Mouse (Mus musculus): ENCODE results near the gene Mafg. TPM values are rescaled to one million over a fixed set of nuclear protein-coding genes. Genes with fewer than 3 reads are reported as not detected.

Mafg gene
- polyA plus RNA-seq, 1 experiment from 2014 or later = 36.4 TPM

DNA sequence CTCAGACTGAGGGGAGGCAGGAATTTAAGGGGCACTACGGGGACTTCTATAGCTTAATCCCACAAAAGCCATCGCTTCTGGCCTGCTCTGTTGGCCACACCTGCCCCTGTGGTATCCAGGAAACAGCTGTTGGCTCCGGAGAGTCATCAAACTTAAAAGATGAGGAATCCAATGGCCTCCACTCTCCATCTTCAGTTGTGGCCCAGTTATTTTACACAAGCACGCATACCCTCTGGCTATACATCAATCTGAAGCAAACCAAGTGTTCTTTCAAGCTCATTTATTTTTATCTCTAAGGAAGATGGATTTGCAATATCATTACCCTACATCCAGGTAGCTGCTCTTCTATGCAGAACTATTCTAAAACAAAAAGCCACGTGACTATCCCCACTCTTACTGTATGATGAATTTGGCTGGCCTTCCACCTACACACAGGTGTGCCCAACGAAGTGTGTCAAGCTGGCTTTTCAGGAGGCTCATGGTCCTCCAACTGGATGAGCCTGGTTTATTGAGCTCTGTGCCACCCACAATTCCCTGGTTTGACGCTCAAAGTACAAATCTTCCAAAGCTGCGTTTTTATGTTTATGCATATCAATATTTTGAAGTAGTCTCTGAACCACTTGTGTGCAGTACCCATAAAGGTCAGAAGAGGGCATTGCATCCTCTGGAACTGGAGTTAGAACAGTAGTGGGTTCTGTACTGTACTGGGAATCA, 51.0 kb downstream of the Mafg start:
- H3K27ac ChIP-seq (replicated peaks) = peak overlapping the region; percentile 95
- peaks cover 52% of the 10 kb centered on the region for H3K36me3 ChIP-seq
- no peak for ATAC-seq (ENCODE audit: insufficient number of reproducible peaks, low FRiP score, low TSS enrichment, low read depth)
- no peaks in the 10 kb centered on the region for H3K27me3 ChIP-seq
- peak overlapping the region; percentile 88 for H3K4me2 ChIP-seq (replicated peaks)
- H3K9me3 ChIP-seq (replicated peaks) = no peaks in the 10 kb centered on the region
- H3K4me1 ChIP-seq = peaks cover 29% of the 10 kb centered on the region
- peak overlapping the region; percentile 84 for H3K4me3 ChIP-seq (replicated peaks)
- WGBS = 71% methylated on average over 8 of the region's 8 CpGs
- H3K9ac ChIP-seq = no peak overlapping the region; the same call in 1 of the 2 replicates

DNA sequence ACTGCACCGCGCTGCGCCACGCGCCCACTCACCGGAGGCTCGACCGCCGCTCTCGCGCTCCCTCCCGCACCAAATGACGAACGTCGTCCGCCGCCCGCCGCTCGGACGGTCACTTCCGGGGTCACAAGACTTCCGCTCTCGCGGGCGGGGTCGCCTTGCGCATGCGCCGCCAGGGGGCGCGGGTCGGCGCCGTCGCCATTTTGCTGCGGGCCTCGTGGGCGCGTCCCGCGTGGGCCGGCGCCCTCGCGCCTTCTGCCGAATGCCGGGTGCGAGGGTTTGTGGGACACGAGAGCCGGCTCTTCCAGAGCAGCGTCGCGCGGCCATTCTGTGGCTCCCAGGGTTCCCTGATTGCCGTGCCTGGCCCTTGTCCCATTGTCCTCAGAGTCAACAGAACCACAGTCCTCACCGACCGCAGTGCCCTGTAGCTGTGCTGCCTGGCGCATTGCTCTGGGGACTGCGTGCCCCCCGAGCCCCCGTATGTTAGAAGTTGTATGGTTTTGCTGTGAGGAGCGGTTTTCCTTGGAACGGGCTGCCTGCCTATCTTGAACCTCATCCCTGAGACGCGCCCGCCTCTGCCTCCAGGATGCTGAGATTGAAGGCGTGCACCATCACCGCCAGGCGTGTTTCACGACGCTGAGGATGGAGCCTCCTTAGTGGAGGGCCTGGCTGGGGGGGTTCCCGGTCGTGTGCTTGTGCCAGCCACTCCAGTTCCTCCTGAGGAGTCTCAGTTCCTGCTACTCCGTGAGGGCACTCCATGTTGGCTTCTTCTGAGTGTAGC, 51.7 kb downstream of the Mafg start, which contains the start of gene Arhgdia:
Gene Arhgdia, minus strand, starts transcription at position 135 of the 778 bp plus-strand sequence.
- Histone ChIP-seq H3K27me3 (no peaks in the 10 kb centered on the region), H3K4me1 (peaks cover 29% of the 10 kb centered on the region), H3K9me3 (replicated peaks) (no peaks in the 10 kb centered on the region), H3K4me2 (replicated peaks) (peak within 1 kb of the TSS; percentile 88), H3K4me3 (replicated peaks) (peak within 1 kb of the TSS; percentile 84), H3K9ac (peak within 1 kb of the TSS; percentile 75), H3K36me3 (peaks cover 53% of the 10 kb centered on the region), H3K27ac (replicated peaks) (peak within 1 kb of the TSS; percentile 95)
- WGBS = 5% methylated on average over 75 of the region's 75 CpGs
- ATAC-seq (ENCODE audit: insufficient number of reproducible peaks, low FRiP score, low TSS enrichment, low read depth) = peak; percentile 56

DNA sequence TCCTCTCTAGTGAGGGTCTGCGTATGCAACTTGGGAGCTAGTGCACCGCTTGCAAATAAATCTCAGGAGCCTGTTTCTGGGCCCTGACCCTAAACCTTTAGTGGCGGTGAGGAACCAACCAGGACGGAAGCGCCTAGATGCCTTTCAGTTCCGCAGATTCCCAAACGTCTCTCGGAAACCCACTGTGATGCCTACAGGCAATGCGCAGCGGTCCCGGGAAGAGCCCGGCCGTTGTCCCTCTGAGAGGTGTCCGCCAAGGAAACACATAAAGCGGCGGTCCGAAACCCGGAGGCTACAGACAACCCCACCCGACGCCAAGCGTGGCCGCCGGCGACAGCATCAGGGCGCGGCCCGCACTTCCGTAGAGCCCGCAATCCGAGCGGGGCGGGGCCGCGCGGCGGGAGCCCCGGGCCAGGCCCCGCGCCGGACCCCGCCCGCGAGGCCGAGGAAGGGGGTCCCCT, 52.5 kb downstream of the Mafg start:
- WGBS = under 1% methylated on average over 44 of the region's 44 CpGs
- H3K9ac ChIP-seq = peak overlapping the region; percentile 75
- peak overlapping the region; percentile 84 for H3K4me3 ChIP-seq (replicated peaks)
- no peaks in the 10 kb centered on the region for H3K27me3 ChIP-seq
- no peaks in the 10 kb centered on the region for H3K9me3 ChIP-seq (replicated peaks)
- ATAC-seq (ENCODE audit: insufficient number of reproducible peaks, low FRiP score, low TSS enrichment, low read depth) = peak; percentile 36; the same call in 1 of the 2 replicates
- peak overlapping the region; percentile 88 for H3K4me2 ChIP-seq (replicated peaks)
- H3K4me1 ChIP-seq = peaks cover 29% of the 10 kb centered on the region
- H3K36me3 ChIP-seq = peaks cover 46% of the 10 kb centered on the region
- peak overlapping the region; percentile 95 for H3K27ac ChIP-seq (replicated peaks)

DNA sequence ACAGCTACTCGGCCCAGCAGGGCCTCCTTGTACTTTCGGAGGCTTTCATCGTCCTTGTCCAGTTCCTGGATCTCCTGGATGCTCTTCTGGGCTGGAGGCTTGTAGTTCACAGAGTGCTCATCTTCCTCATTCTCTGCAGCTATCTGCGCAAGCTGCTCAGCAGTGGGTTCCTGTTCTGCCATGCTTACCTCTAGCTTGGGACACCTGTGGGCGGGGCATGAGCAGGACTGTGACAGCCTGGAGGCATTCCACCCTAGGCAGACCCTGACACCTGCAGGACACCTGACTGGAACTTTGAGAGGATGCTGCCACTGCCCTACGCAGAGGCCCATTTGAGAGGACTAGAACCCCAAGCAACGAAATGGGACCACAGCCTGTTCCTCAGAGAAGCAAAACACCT, 53.2 kb downstream of the Mafg start:
- Histone ChIP-seq H3K4me2 (replicated peaks) (peak overlapping the region; percentile 88), H3K9me3 (replicated peaks) (no peaks in the 10 kb centered on the region), H3K27me3 (no peaks in the 10 kb centered on the region), H3K4me3 (replicated peaks) (peak overlapping the region; percentile 84), H3K36me3 (peaks cover 38% of the 10 kb centered on the region), H3K27ac (replicated peaks) (peak overlapping the region; percentile 95), H3K9ac (peak overlapping the region; percentile 75), H3K4me1 (peaks cover 29% of the 10 kb centered on the region)
- no peak for ATAC-seq (ENCODE audit: insufficient number of reproducible peaks, low FRiP score, low TSS enrichment, low read depth)
- 51% methylated on average over 7 of the region's 7 CpGs for WGBS

DNA sequence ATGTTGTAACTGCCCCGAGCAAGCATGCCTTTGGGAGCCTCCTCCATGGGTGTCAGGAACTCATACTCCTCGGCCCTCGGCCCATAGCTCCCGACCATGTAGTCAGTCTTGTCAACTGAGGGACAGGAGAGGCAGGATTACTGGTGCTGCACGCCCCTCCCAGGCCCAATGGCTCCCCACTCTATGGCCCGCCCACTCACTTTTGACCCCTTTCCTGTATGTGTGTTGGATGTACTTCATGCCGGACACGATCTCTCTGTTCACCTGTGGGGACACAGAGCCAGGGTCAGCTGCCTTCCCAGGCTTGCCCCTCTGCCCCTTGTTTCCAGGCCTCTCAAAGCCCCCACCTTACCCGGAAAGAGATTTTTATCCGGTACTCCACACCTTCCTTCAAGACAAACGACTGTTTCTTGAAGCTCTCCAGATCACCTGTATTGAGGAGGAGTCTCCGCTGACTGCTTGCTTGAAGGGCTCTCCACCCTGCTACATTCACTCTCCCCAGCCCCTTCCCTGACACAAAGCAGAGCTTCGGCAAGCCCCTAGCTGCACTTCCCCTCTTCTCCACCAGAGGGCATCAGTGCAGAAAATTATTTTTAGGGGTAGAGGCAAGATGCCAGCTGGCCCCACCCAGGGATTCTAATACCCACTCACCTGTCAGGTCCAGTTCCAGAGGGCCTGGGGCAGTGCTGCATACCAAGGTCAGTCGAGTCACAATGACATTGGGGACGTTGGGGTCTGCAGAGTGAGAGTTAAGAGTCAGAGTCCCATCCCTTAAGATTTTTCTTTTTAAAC, 53.9 kb downstream of the Mafg start:
- Histone ChIP-seq H3K4me3 (replicated peaks) (peak overlapping the region; percentile 84), H3K9ac (0 out of 2 replicates have a peak overlapping the region, but pooled peaks have one; percentile 75), H3K27ac (replicated peaks) (peak overlapping the region; percentile 95), H3K36me3 (peaks cover 34% of the 10 kb centered on the region), H3K27me3 (no peaks in the 10 kb centered on the region), H3K4me2 (replicated peaks) (peak overlapping the region; percentile 88), H3K9me3 (replicated peaks) (no peaks in the 10 kb centered on the region), H3K4me1 (peaks cover 32% of the 10 kb centered on the region)
- WGBS = 53% methylated on average over 15 of the region's 15 CpGs
- ATAC-seq (ENCODE audit: insufficient number of reproducible peaks, low FRiP score, low TSS enrichment, low read depth) = no peak

DNA sequence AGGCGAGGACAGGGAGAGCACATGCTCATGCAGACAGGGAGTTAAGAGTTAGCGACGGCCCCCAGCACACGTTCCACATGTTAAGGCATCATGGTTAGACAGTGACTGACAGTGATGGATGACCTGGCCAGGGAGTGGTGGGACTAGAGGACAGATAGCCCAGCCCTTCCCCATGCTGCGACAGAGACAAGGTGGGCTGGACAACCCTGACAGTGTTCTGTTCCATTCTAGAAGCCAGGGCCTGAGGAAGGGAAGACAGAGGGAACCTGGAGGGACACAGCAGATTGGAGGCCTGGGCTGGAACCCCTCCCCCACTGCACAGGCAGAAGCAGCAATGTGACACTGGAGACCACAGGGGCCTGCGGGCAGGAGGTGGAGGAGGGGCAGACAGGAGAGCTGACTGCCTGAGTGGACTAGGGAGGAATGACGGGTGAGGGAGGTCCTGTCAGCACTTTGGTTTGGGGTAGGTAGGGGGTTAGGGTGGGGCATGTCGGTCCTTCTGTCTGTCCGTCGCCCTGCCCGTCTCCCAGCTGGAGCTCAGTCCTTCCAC, 54.6 kb downstream of the Mafg start:
- H3K4me2 ChIP-seq (replicated peaks) = no peak overlapping the region
- H3K4me1 ChIP-seq = peaks cover 37% of the 10 kb centered on the region
- no peak for ATAC-seq (ENCODE audit: insufficient number of reproducible peaks, low FRiP score, low TSS enrichment, low read depth)
- H3K9ac ChIP-seq = no peak overlapping the region
- H3K36me3 ChIP-seq = peaks cover 31% of the 10 kb centered on the region
- no peaks in the 10 kb centered on the region for H3K27me3 ChIP-seq
- H3K9me3 ChIP-seq (replicated peaks) = no peaks in the 10 kb centered on the region
- no peak overlapping the region for H3K4me3 ChIP-seq (replicated peaks)
- 70% methylated on average over 11 of the region's 11 CpGs for whole genome bisulfite sequencing
- H3K27ac ChIP-seq (replicated peaks) = no peak overlapping the region

DNA sequence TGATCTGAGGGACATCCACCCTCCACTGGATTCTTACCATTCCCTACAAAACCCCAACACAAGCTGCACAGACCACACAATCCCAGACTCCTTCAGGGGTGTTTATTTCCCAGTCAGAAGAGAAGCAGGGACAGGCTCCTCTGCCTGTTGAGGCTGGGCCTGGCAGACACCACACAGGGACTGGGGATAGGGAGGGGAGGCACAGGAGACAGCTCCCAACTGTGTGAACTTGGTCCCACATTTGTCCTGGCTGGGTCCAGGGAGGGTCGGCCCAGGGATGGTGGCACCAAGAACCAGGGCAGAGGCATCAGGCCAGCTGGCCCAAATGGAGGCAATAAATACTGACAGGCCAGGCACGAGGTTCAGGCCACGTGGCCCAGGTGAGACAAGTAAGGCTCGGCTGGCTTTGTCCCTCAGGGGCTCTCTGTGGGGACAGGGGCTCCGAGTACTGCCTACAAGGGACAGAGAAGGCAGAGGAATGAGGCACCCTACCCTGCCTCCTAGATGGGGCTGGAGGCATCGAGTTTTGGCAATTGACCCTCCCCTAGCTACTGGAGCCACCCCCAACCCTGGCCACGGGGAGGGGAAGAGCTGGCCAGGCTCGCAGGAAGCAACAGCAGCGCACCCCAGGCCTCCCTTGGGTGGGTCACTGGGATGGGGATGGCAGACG, 55.2 kb downstream of the Mafg start:
- H3K4me2 ChIP-seq (replicated peaks) = no peak overlapping the region
- H3K9ac ChIP-seq = no peak overlapping the region
- no peaks in the 10 kb centered on the region for H3K9me3 ChIP-seq (replicated peaks)
- no peak overlapping the region for H3K27ac ChIP-seq (replicated peaks)
- no peaks in the 10 kb centered on the region for H3K27me3 ChIP-seq
- H3K36me3 ChIP-seq = peaks cover 30% of the 10 kb centered on the region
- peaks cover 37% of the 10 kb centered on the region for H3K4me1 ChIP-seq
- 79% methylated on average over 10 of the region's 10 CpGs for WGBS
- ATAC-seq (ENCODE audit: insufficient number of reproducible peaks, low FRiP score, low TSS enrichment, low read depth) = no peak
- H3K4me3 ChIP-seq (replicated peaks) = no peak overlapping the region

DNA sequence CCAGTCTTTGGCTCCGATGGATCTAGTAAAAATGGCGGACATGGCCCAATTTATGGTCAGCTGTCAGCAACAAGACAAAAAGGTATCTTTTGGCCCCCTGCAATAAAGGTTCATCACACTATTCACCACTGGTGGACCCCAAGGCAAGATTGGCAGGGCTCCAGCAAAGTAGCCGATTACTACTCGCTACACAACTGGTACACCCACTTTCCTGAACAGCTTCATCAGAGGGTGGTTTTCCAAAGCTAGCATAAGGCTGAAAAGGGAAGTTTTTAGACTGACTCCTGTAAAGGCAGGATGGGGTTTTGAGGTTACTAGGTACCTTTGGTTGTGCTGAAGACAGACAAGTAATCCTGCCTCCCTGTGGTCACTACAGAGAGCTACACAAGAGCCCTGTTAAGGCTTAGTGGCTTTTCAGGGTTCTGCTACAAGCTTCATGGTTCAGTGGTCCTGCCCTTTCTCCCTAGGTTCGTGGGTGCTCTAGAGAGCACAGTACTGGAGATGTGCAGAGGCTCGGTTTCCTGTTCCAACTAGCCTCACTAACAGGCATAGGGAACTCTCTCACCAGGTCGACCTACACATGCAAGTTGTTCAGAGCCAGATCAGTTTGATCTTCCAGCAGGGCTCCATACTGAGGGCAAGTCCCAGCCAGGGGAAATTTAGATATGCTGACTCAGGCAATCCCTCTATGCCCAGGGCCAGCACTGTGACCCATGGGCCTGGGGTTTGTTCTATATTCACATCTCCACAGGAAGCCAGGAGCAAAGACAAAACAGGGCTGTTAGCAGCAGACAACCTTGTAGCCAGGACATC, 56.0 kb downstream of the Mafg start:
- ATAC-seq (ENCODE audit: insufficient number of reproducible peaks, low FRiP score, low TSS enrichment, low read depth) = no peak
- H3K9me3 ChIP-seq (replicated peaks) = no peaks in the 10 kb centered on the region
- H3K4me3 ChIP-seq (replicated peaks) = no peak overlapping the region
- peaks cover 37% of the 10 kb centered on the region for H3K4me1 ChIP-seq
- no peak overlapping the region for H3K9ac ChIP-seq
- no peaks in the 10 kb centered on the region for H3K27me3 ChIP-seq
- no peak overlapping the region for H3K27ac ChIP-seq (replicated peaks)
- WGBS = 83% methylated on average over 7 of the region's 7 CpGs
- H3K4me2 ChIP-seq (replicated peaks) = no peak overlapping the region
- H3K36me3 ChIP-seq = peaks cover 30% of the 10 kb centered on the region

DNA sequence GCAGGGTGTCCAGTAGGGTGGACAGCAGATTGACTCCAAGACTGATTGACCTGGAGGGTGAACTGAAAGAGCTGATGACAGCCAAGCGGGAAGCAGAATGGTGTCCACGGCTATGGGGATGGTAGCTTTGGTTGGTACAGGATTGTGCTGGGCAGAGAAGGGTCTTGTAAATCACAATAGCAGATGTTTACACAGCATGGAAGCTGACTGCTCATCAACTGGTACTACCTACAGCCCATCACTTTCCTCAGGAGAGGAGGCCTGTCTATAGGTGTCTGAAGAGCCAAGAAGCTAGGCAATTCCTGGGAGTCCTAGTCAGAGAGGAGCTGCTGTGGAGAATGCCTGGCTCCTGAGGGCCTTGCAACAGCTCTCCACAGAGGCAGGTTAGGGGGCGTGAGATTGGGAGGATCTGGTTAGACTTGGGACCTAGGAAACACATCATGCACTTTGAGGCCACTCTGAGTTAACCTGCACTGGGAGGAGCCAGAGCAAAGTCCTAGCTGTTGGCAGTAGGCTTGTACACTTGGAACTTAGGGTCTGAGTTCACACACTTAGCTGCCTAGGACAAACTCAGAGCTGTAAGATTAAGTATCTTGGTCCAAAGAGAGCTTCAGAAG, 56.9 kb downstream of the Mafg start:
- no peak for ATAC-seq (ENCODE audit: insufficient number of reproducible peaks, low FRiP score, low TSS enrichment, low read depth)
- WGBS = 85% methylated on average over 3 of the region's 3 CpGs
- Histone ChIP-seq H3K27ac (replicated peaks) (0 out of 2 replicates have a peak overlapping the region, but pooled peaks have one; percentile 14), H3K36me3 (peaks cover 30% of the 10 kb centered on the region), H3K4me1 (peaks cover 35% of the 10 kb centered on the region), H3K4me3 (replicated peaks) (no peak overlapping the region), H3K4me2 (replicated peaks) (no peak overlapping the region), H3K27me3 (no peaks in the 10 kb centered on the region), H3K9me3 (replicated peaks) (no peaks in the 10 kb centered on the region), H3K9ac (no peak overlapping the region)

All from embryonic facial prominence, embryonic 15.5 days (tissue).